Mouse (Mus musculus) spleen, adult 12 weeks (tissue): Measurements from ENCODE around the gene Cbl.

Experiments used
- DNase-seq: peaks from one replicate; pipeline ENCODE4 v3.0.0; 2022; ENCODE audit warnings: low spot score

Cbl gene

GRCm38 (mm10) chr9:44178811-44179210 lies 55.0 kb downstream of the Cbl start:
- DNase-seq, result no peak

- DNase-seq, result peak; percentile 8
Measured at GRCm38 (mm10) chr9:44178389-44178788, 55.5 kb downstream of the Cbl start.

DNA sequence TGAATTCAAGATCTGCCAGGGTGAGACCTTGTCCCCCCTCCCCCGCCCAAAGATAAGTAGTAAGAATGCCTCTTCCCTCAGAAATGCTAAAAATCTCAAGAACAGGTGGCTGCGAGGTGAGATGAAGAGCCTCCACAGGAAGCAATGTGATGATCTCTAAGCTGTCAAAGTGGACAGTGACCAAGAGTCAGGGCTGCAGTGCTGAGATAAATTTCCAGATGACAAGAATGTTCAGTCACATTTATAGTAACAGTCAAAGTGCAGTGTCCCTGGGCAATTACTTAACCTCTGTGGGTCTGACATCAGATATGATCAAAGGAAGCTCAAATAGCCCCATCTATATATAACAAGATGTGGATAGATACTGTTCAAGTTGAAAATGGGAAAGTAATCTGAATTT lies 56.4 kb downstream of the Cbl start:
- no peak for DNase-seq

- no peak for DNase-seq
Measured at GRCm38 (mm10) chr9:44175957-44176356, 57.9 kb downstream of the Cbl start.

- DNase-seq, result no peak
Measured at GRCm38 (mm10) chr9:44175556-44175955, 58.3 kb downstream of the Cbl start.

GRCm38 (mm10) chr9:44170691-44171151 lies 63.1 kb downstream of the Cbl start:
- DNase-seq, result no peak

GRCm38 (mm10) chr9:44168931-44169330 lies 64.9 kb downstream of the Cbl start:
- no peak for DNase-seq

GRCm38 (mm10) chr9:44159886-44160285 lies 74.0 kb downstream of the Cbl start:
- no peak for DNase-seq

DNA sequence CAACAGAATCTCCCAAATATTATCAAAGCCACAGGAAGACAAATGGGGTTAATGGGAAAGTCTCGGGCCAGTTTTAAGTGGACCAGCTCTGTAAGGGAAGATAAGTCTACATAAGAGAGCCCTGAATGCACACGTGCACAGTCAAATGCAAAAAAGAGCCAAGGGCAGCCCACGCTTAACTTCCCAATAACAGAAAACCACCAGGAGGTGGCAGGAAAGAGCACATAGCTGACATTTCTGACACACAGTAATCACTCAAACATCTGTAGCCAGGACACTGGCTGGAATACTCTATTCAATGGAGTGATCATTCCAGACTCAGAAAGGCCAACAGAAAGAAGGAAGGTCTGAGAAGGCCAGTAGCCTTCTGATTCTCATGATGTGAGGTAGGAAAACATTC lies 86.6 kb downstream of the Cbl start:
- no peak for DNase-seq

- DNase-seq, result no peak
Measured at GRCm38 (mm10) chr9:44144718-44145060, 89.2 kb downstream of the Cbl start.

GRCm38 (mm10) chr9:44144023-44144717 lies 89.7 kb downstream of the Cbl start:
- DNase-seq, result no peak

- no peak for DNase-seq
Measured at GRCm38 (mm10) chr9:44143421-44143820, 90.4 kb downstream of the Cbl start.

DNA sequence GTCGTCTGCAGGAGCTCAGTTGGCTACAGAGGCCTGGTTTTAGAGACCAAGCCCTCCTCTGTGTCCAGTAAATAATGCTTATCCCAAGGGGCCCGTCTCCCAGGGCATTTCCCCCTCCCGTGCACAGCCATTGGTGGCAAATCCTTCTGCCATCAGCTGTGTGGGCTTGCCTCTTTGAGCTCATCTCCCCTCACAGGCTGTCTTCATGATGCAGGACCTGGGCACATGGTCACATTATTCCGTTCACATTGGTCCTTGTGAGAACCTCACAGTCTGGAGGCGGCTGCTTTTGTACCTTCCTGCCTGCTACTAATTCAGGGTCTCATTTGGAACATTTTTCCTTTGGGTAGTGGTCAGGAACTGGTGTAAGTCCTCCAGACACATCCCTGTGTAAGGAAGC lies 91.9 kb downstream of the Cbl start:
- no peak for DNase-seq

DNA sequence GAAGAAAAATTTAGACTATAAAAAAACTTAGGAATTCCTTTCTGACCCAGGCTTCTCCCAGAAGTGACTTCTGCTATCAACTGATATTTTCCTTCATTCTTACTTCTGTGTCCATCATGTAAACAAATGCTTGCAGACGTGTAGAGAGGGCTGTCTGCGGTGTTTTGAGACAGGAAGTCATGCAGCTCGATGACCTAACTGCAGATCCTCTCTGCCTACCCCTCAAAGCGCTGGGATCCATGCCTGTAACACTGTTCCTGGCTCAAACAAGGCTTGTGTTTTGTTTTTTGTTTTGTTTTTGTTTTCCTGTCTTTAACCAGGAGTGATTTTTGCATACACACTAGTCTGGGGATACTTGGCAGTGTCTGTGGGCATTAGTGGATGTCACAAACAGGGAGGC lies 96.0 kb downstream of the Cbl start:
- no peak for DNase-seq

GRCm38 (mm10) chr9:44135731-44136411 lies 98.0 kb downstream of the Cbl start:
- DNase-seq, result no peak

DNA sequence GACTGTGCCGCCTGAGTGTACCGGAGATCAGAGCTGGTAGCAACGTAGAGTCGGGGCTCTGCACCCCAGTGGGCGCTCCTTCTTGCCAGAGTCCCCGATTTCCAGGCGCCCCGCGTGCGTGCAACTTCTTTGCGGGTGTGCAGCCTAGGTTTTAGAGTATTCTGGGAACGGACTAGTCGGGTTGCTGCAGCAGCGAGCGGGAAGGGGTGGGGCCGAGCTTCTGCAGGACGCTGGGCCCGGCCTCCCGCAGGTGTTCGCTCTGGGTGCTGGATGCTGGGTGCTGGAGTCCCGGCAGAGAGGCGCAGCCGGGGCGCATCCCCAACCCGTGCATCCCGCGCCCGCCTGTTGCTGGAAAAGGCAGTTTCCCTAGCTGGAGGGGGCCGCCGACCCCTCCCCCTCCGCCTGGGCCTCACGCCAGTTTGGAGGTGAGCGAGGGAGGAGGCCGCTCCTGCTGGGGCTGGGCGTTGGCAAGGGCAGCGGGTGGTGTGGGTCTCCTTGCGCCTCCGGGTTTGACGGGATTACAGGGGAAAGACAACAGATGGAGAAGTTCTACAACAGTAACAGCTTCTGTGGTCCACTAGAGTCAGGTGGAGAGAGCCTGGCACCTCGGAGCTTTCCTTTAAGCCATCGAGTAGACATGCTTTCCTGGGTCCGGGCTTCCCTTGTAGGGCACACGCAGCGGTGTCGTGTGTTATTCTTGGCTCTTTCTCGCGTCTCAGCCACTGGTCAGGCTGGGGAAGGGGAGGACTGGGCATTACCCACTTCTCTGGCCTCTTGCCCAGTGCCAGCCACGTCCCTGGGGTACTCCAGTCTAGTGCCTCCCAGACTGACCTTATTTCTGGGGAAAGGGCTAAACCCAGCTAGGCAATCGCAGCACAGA lies 98.8 kb downstream of the Cbl start:
- DNase-seq, result no peak

- no peak for DNase-seq
Measured at GRCm38 (mm10) chr9:44134101-44134850, 99.6 kb downstream of the Cbl start, which contains the start of gene Mcam. Gene Mcam, plus strand, starts transcription at chr9:44134469.

DNA sequence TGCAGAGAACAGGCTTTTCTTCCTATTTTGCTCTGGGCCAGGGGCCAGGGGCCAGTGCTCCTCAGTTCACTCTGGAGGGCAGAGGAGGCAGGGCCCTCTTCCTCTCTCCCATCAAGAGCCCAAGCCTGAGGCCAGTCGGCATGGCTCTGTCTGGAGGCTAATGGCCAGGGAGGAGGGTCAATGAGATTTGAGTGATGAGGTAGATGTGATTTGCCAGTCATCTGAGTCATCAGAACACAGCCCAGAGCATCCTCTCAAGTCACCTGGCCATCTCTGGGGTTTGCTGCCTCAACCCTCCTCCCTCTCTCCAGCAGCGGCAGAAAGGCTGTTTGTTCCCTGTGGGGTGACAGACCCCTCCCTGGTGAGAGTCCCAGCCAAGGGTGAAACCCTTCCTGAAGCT lies 100.6 kb downstream of the Cbl start:
- no peak for DNase-seq

DNA sequence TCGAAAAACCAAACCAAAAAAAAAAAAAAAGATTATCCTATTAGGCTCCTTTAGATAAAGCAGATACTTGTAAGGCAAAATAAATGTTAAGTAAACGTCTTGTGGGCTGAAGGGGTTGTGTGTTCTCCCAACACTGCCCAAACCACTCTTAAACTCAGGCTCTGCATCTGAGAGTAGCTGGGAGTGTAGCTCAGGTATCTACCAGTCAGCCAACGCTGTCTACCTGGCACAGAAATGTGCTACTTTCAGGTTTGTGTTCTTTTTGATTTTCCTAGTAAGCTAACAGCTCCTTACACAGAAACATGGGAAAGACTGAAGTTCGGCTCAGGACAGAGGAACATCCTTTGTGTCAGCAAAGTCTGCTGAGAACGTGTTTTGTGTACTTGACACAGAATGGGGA lies 101.6 kb downstream of the Cbl start:
- DNase-seq, result no peak

DNA sequence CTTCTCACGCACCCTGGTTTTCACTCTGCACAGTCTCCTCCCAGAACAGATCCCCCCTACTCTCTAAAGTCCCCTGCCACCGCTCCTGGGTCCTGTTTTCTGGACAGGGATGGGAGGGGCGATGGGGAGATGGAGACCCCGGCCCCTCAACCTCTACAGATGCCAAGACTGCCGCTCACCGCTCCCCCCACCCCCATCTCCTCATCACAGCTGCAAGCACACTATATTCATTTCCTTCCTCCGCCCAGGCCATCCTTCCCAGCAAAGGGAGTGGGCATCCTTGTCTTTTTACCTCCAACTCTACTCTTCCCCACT lies 102.6 kb downstream of the Cbl start:
- no peak for DNase-seq

DNA sequence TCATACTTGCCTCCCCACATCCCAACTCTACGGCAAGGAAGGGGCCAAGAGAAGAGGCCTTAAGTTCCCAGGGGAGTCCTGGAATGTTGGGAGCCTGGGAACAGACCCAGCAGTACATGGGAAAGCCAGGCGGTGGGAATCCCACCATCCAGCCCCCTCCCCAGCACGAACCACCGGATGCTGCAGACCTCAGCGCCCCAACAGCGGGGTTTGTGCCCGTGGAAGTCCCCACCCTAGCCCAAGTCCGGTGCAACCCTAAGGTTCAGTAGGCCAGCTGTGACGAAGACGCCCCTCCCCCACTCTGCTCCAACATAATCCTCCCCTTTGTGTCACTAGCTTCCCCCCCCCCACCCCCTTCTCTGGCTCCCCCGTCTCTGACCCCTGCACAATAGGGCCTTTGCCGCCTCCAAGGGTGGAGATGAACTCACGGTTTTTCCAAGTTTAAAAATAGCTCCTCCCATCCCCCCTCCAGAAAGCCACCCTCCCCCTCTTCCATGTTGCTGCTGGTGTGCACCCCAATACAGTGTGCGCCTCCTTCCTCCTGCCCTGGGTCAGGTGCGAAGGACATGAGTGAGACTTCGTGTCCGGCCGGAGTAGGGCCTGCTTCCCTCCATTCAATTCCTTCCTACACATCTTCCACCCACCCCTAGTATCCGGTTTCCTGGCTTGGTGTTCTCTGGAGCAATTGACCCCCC lies 103.1 kb downstream of the Cbl start:
- DNase-seq, result no peak

DNA sequence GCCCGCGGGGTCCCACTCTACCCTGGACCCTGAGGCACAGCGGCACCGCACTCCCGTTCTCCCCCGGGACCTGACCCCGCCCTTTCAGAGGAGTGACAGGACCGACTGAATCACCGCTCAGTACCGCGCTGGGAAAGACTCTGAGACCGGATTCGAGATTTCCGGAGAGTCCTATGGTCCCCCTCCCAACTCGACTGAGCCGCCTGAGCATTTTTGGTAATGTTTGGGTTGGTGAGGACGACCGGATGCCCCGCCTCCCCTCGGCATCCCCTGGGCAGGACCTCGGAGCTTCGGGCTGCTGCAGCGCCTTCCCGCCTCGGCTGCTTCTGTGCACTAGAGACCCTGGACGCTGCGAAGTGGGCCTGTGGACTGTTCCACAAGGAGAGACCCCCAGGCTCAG lies 103.8 kb downstream of the Cbl start:
- peak; percentile 33 for DNase-seq
